Mouse (Mus musculus) neural tube, embryonic 12.5 days (tissue): ENCODE data around the gene Moap1. TPM values are rescaled to one million over a fixed set of nuclear protein-coding genes. Genes with fewer than 3 reads are reported as not detected.

ENCODE experiments used
- ATAC-seq: fragments of 200-750 bp; cut with Nextera tagmentation; 2 replicates; pipeline ENCODE4 v1.8.0; 2017; ENCODE audit warnings: low read depth, mild to moderate bottlenecking, moderate TSS enrichment, moderate library complexity; ENCODE audit not compliant: low FRiP score
- H3K27ac ChIP-seq: fragments of 300-500 bp; sonication (generic); 2 replicates; pipeline ENCODE4 v1.5.1; 2016
- H3K27me3 ChIP-seq: fragments of 300-500 bp; sonication (generic); replicated peaks from 2 replicates; pipeline ENCODE4 v1.6.1; 2016; ENCODE audit warnings: mild to moderate bottlenecking
- H3K36me3 ChIP-seq: fragments of 300-500 bp; sonication (generic); 2 replicates; pipeline ENCODE4 v1.6.1; 2016; ENCODE audit warnings: mild to moderate bottlenecking
- H3K4me1 ChIP-seq: fragments of 300-500 bp; sonication (generic); 2 replicates; pipeline ENCODE4 v1.6.1; 2016
- H3K4me2 ChIP-seq: fragments of 300-500 bp; sonication (generic); replicated peaks from 2 replicates; pipeline ENCODE4 v1.6.1; 2016; ENCODE audit warnings: mild to moderate bottlenecking
- H3K4me3 ChIP-seq: fragments of 300-500 bp; sonication (generic); 2 replicates; pipeline ENCODE4 v1.5.1; 2016
- H3K9ac ChIP-seq: fragments of 300-500 bp; sonication (generic); 2 replicates; pipeline ENCODE4 v1.6.1; 2016; ENCODE audit warnings: mild to moderate bottlenecking
- H3K9me3 ChIP-seq: fragments of 300-500 bp; sonication (generic); 2 replicates; pipeline ENCODE4 v1.6.1; 2016; ENCODE audit warnings: mild to moderate bottlenecking
- WGBS: fragments of 180-500 bp; shearing (Covaris S2); methylation state at CpG from one replicate; pipeline ENCODE4 v1.1.7; 2016; 5-methylcytosine and 5-hydroxymethylcytosine counted together
- polyA plus RNA-seq: library from polyadenylated mRNA; unstranded; fragments of >200 nt; fragmentation: Nextera tagmentation; extraction: Ambion mirVana; gene quantifications from 2 replicates; pipeline ENCODE4 v1.2.1, GENCODE M21; 2016

Moap1 gene
- polyA plus RNA-seq, 1 experiment from 2014 or later, result 38.4 TPM

DNA sequence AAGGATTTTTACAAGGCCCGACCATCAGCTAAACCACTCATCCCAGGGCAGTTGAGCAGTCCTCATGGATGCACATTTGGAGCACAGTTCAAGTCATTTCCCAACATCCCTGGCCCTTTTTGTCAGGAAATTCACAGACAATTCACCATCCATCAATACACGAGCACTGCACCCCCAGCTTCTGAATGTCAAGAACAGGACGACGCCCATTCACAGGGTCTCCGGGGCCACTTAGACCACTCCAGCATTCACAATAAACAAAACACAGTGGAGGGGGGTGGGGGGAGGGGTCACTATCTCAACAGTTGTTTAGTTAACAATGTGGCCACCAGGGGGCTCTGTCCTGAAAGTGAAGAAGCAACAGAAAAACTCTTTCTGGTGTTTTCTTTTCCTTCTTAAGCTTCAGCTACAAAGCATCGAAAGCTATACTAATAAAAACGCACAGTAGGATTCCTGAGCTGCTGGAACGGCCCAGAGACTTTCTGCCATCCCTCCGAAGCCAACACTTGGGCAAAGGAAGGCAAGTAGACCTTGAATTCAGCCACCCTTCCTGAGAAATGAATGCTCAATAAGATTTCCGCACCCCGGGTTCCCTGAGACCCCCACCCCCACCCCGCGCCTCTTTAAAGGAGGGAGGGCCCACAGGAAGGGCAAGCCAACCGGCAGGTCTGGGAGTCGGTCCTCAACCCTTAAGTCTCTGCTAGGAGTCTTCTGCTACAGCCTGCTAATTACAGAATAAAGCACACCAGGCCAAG is 40.9 kb downstream of the Moap1 start:
- Histone ChIP-seq H3K9me3 (no peaks in the 10 kb centered on the region), H3K27me3 (no peaks in the 10 kb centered on the region), H3K4me1 (peaks cover 50% of the 10 kb centered on the region), H3K4me2 (peak overlapping the region; percentile 93), H3K9ac (no peak overlapping the region), H3K4me3 (peak overlapping the region; percentile 19), H3K27ac (no peak overlapping the region), H3K36me3 (no peaks in the 10 kb centered on the region)
- ATAC-seq, result no peak
- 6% methylated on average over 15 of the region's 15 CpGs for WGBS

DNA sequence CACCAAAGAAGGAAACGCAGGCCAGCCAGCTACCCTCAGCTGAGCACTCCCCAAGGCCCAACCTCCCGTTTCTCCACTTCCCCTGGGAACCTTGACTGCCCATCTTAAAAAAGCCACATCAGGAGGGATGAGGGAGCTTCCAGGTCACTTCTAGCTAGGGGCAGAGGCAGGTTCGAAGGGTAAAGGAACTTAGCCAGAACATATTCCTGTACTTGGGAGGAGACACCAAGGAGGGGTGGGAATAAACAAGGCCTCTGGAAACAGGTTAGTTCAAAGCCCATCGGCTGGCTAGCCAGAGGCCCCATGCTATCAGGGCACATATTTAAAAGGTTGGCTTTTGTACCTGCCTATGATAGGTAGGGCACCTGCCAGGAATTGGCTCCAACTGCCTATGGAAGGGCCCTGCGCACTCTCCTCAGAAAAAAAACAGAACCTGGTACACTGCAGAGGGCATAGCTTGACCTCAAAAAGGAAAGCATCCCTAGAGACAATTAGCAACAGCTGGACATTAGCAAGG is 41.7 kb downstream of the Moap1 start:
- H3K4me1 ChIP-seq, result peaks cover 55% of the 10 kb centered on the region
- H3K36me3 ChIP-seq, result no peaks in the 10 kb centered on the region
- WGBS, result 87% methylated on average over 5 of the region's 5 CpGs
- no peak for ATAC-seq
- no peak overlapping the region for H3K27ac ChIP-seq
- H3K4me2 ChIP-seq, result peak overlapping the region; percentile 93
- H3K9me3 ChIP-seq, result no peaks in the 10 kb centered on the region
- no peaks in the 10 kb centered on the region for H3K27me3 ChIP-seq
- no peak overlapping the region for H3K4me3 ChIP-seq
- no peak overlapping the region for H3K9ac ChIP-seq

DNA sequence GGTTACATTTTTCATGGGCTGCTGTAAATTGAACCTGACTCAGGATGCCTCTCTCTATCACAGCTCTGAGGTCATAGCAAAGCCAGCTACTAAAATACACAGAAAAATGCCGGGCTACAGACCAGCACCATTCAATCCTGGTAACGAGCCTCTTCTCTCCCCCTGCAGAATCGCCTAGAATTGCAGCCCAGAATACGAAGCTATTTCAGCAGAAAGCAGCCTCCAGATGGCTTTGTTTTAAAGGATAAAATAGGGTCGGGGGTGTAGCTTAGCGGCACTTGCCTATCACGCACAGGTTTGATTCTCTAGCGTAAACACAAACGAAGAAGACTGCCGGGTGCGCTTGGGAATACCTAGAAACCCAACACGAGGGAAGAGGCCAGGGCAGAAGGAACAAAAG is 43.0 kb downstream of the Moap1 start:
- Histone ChIP-seq H3K4me3 (no peak overlapping the region), H3K9ac (no peak overlapping the region), H3K4me1 (peaks cover 63% of the 10 kb centered on the region), H3K27me3 (no peaks in the 10 kb centered on the region), H3K36me3 (no peaks in the 10 kb centered on the region), H3K27ac (no peak overlapping the region; the same call in 1 of the 2 replicates), H3K4me2 (no peak overlapping the region), H3K9me3 (no peaks in the 10 kb centered on the region)
- ATAC-seq, result no peak
- 70% methylated on average over 12 of the region's 12 CpGs for WGBS

DNA sequence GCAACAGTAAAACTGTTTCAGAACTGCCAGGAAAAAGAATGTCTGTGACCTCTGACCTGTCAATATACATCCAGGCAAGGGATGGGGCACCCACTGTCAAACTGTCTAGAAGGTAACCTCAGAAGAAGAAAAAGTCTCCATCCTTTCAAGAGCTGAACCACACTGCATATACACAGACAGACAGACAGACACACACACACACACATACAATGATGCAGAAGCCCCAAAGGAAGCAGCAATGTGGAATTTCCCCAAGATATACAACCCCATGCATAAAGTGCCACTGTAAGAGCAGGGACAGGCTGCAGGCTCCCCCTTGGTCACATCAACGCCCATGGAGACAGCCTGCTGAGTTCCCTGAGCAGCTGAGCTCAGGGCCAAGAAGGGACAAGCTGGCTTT is 44.3 kb downstream of the Moap1 start:
- Histone ChIP-seq H3K27ac (0 out of 2 replicates have a peak overlapping the region, but pooled peaks have one; percentile 4), H3K4me2 (no peak overlapping the region), H3K9ac (no peak overlapping the region), H3K4me3 (no peak overlapping the region), H3K9me3 (no peaks in the 10 kb centered on the region), H3K27me3 (no peaks in the 10 kb centered on the region), H3K36me3 (no peaks in the 10 kb centered on the region), H3K4me1 (peaks cover 68% of the 10 kb centered on the region)
- ATAC-seq, result no peak
- 8% methylated on average over 1 of the region's 1 CpGs for WGBS

DNA sequence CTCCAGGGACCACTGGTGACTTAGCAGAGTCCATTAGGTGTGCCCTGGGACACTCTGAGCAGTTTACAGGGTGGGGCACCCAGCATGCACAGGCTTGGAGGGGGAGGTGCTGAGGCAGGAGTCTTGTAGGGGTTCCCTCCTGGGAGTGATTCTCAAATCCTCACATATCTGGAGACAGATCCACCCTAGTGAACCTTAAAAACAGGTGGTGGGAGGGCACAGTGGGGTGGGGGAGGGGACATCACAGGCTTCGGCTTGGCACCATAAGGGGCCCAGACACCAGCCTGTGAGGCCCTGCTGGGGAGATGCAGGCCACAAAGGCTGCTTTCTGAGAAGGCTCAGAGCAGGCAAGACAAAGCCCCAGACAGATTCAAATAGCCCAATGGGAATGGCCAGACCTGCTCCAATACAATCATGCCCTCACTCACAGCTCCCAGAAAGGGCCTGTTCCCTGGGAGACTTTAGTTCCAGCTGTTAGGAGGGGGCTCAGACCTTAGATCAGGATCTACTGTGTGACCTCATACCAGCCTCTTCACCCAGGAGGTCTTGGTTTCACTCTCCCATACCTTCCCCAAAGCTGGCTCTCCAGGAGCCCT is 45.3 kb downstream of the Moap1 start:
- peak; percentile 73 for ATAC-seq
- H3K36me3 ChIP-seq, result no peaks in the 10 kb centered on the region; the same call in 1 of the 2 replicates
- H3K9ac ChIP-seq, result peak overlapping the region; percentile 29; the same call in 1 of the 2 replicates
- H3K27ac ChIP-seq, result peak overlapping the region; percentile 4; the same call in 1 of the 2 replicates
- H3K27me3 ChIP-seq, result no peaks in the 10 kb centered on the region
- 8% methylated on average over 1 of the region's 1 CpGs for WGBS
- H3K4me2 ChIP-seq, result peak overlapping the region; percentile 27
- no peaks in the 10 kb centered on the region for H3K9me3 ChIP-seq
- H3K4me1 ChIP-seq, result peaks cover 58% of the 10 kb centered on the region
- no peak overlapping the region for H3K4me3 ChIP-seq

DNA sequence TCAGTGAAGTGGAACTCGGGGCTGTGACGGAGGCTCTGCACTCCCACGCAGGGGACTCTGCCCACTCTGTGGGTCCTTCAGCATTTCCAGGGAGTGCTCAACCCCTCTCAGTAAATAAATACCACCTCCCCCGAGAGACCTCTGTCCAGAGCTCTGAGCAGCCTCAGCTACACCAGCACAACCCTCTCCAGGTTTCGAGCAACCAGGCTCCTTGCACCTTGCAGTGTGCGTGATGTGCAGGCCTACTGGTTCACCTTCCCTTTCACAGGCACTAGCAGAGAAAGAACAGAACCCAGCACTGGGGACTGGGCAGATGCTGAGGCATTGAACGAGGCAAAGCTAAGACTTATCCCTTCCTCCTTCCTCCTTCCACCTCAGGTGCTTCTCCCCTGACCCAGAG is 46.1 kb downstream of the Moap1 start:
- Histone ChIP-seq H3K4me2 (no peak overlapping the region), H3K9ac (no peak overlapping the region), H3K27ac (no peak overlapping the region), H3K9me3 (no peaks in the 10 kb centered on the region), H3K27me3 (no peaks in the 10 kb centered on the region), H3K4me3 (no peak overlapping the region), H3K4me1 (peaks cover 52% of the 10 kb centered on the region), H3K36me3 (no peaks in the 10 kb centered on the region; the same call in 1 of the 2 replicates)
- no peak for ATAC-seq
- 79% methylated on average over 7 of the region's 7 CpGs for WGBS

DNA sequence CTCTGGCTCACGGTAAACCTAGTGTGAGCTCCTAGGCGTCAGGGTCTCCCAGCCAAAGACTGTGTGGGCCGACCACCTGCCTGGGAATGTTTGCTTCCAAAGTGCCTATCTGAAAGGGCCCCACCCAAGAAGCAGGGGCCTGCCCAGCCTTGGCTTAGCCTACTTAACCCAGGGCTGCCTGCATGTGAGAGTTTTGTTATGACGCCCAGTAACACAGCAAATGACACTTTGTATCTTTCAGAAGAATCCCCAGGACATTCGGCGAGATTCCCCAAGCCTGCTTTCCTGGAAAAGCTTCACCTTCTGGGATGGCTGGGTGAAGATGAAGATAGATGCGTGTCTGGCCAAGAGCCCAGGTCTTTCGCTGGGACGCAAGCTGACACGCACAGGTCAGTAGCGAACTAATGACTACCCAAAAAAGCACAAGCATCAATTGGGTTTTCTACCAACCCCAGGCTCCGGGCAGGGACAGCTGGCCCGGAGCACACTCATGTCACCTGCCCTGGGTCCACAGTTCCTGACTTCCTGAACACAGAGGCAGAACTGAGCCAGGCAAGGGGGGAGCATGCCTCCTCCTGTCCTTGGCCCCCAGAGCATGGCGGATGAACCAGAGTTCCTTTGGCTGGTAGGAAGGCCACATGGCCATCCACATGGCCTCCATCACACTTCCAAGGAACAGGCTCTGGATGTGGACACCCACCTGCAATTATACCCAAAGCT is 46.7 kb downstream of the Moap1 start:
- Histone ChIP-seq H3K36me3 (no peaks in the 10 kb centered on the region; the same call in 1 of the 2 replicates), H3K27me3 (no peaks in the 10 kb centered on the region), H3K4me3 (no peak overlapping the region), H3K4me2 (no peak overlapping the region), H3K9ac (no peak overlapping the region), H3K27ac (no peak overlapping the region), H3K4me1 (peaks cover 52% of the 10 kb centered on the region), H3K9me3 (no peaks in the 10 kb centered on the region)
- ATAC-seq, result no peak
- 92% methylated on average over 14 of the region's 14 CpGs for WGBS

DNA sequence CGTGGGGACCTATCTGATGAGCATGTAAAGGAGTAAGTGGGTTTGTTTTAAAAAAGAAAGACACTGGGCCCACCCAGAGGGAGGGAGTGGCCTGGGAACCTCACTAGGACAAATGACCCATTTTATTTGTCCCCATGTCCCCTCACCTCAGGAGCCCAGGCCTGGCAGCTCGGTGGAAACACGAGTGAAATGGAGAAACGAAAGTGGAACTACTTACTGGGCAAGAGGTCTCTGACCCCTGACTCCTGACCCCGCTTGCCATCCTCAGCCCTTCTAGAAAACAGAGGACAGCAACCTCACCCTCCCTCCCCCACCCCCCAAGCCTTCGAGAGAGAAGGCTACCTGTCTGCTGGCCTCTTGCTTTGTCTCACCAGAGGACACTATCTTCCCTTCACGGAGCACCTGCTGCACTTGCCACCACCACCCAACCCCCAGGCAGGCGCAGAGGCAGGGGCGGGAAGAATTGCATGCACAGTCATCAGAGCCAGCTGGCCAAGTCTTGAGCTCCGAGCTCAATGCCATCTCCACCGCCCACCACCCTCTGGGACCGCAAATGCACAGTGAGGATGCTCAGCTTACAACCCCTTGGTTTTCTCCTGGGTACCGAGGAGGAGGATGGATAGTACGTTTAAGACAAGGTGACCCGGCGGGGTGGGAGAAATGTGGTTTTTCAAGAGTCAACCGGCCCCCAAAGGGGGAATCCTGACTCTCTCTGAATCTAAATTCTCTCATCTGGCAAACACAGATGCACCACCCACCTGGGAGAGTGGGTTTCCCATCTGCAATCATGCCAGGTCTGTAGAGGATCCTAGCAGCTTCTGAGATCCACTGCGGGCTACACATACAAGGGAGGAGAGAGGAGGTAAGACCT is 47.9 kb downstream of the Moap1 start:
- Histone ChIP-seq H3K27ac (no peak overlapping the region), H3K9me3 (no peaks in the 10 kb centered on the region), H3K9ac (no peak overlapping the region; the same call in 1 of the 2 replicates), H3K4me3 (no peak overlapping the region), H3K27me3 (no peaks in the 10 kb centered on the region), H3K4me2 (0 out of 2 replicates have a peak overlapping the region, but pooled peaks have one; percentile 3), H3K36me3 (no peaks in the 10 kb centered on the region; the same call in 1 of the 2 replicates), H3K4me1 (peaks cover 55% of the 10 kb centered on the region)
- 56% methylated on average over 18 of the region's 18 CpGs for WGBS
- ATAC-seq, result no peak

Other genes with a start within 250 kb of the Moap1 start
- 72.4 and 78.1 TPM in 2 replicates for gene Chga, start 188.7 kb downstream of the Moap1 start, polyA plus RNA-seq
- gene Itpk1, start 38.7 kb downstream of the Moap1 start, polyA plus RNA-seq, result 24.7 and 28.0 TPM in 2 replicates
- 11.6 and 11.7 TPM in 2 replicates for gene Tmem251, start 101 bp upstream of the Moap1 start, polyA plus RNA-seq
- gene Gm28051, start 14.1 kb upstream of the Moap1 start, polyA plus RNA-seq, result not detected in 2 replicates
- gene Gon7, start 14.1 kb upstream of the Moap1 start, polyA plus RNA-seq, result 43.7 and 44.1 TPM in 2 replicates
- gene Ubr7, start 14.3 kb upstream of the Moap1 start, polyA plus RNA-seq, result 46.9 and 48.1 TPM in 2 replicates
- 30.5 and 31.7 TPM in 2 replicates for gene Gm20604, start 15.0 kb upstream of the Moap1 start, polyA plus RNA-seq
- 21.8 and 22.8 TPM in 2 replicates for gene Btbd7, start 134.8 kb upstream of the Moap1 start, polyA plus RNA-seq
- not detected in 2 replicates for gene Cox8c, start 155.7 kb upstream of the Moap1 start, polyA plus RNA-seq
- gene Unc79, start 205.2 kb upstream of the Moap1 start, polyA plus RNA-seq, result 4.0 and 4.8 TPM in 2 replicates